Mouse (Mus musculus): ENCODE measurements around the gene Plk3. TPM values are rescaled to one million over a fixed set of nuclear protein-coding genes. Genes with fewer than 3 reads are reported as not detected.

The Plk3 gene
- polyA plus RNA-seq, 2 experiments = 5.8 to 7.3 TPM

GRCm38 (mm10) chr4:117138295-117139216 lies 4.8 kb upstream of the Plk3 start:
- 58% methylated on average over 16 of the region's 17 CpGs for WGBS
- Histone ChIP-seq H3K9ac (ENCODE audit: low read depth, low read length, severe bottlenecking) (no peak overlapping the region), H3K4me1 (ENCODE audit: control insufficient read depth, insufficient read depth, low read length) (0 out of 2 replicates have a peak, but pooled peaks cover 4% of the 10 kb centered on the region), H3K9me3 (ENCODE audit: control insufficient read depth, low read length) (no peaks in the 10 kb centered on the region), H3K27me3 (ENCODE audit: control insufficient read depth, insufficient read depth, low read length) (no peaks in the 10 kb centered on the region), H3K4me3 (replicated peaks; ENCODE audit: low read length) (no peak overlapping the region), H3K4me2 (replicated peaks; ENCODE audit: low read depth, low read length, severe bottlenecking) (no peak overlapping the region), H3K36me3 (ENCODE audit: control insufficient read depth, insufficient read depth, low read length) (no peaks in the 10 kb centered on the region), H3K27ac (replicated peaks; ENCODE audit: low read depth, low read length) (no peak overlapping the region)
- DNase-seq (ENCODE audit: low spot score) (no peak), ATAC-seq (ENCODE audit: low FRiP score, low read depth) (no peak)
- TF ChIP-seq POLR2A (IDR thresholded peaks at IDR 0.05; ENCODE audit: borderline replicate concordance, extremely low read depth, insufficient read depth, insufficient read length) = no peak

DNA sequence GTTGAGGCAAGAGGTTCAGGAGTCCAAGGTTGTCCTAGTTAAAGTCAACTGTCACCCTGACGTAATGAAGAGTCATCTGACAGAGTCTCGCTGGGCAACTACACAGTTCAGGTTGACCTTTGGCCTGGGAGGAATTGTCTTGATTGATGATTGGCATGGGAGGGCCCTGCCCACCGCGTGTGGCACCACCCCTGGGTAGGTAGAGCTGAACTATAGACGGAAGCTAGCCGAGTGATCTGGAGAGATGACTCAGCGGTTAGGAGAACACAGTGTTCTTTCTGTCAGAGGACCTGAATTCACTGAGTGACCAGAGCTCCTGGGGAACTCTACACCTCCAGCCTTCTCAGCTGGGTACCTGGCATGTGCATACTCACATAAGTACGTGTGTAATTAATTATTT lies 2.3 kb upstream of the Plk3 start:
- peaks cover 8% of the 10 kb centered on the region; the same call in 1 of the 2 replicates for H3K4me1 ChIP-seq (ENCODE audit: control insufficient read depth, insufficient read depth, low read length)
- no peak for TF ChIP-seq POLR2A (IDR thresholded peaks at IDR 0.05; ENCODE audit: borderline replicate concordance, extremely low read depth, insufficient read depth, insufficient read length)
- H3K27ac ChIP-seq (replicated peaks; ENCODE audit: low read depth, low read length) = no peak overlapping the region
- 0 out of 2 replicates have a peak, but pooled peaks cover 3% of the 10 kb centered on the region for H3K36me3 ChIP-seq (ENCODE audit: control insufficient read depth, insufficient read depth, low read length)
- WGBS = 29% methylated on average over 8 of the region's 8 CpGs
- ATAC-seq (ENCODE audit: low FRiP score, low read depth) (no peak), DNase-seq (ENCODE audit: low spot score) (no peak)
- H3K4me2 ChIP-seq (replicated peaks; ENCODE audit: low read depth, low read length, severe bottlenecking) = no peak overlapping the region
- no peak overlapping the region for H3K9ac ChIP-seq (ENCODE audit: low read depth, low read length, severe bottlenecking)
- no peak overlapping the region for H3K4me3 ChIP-seq (replicated peaks; ENCODE audit: low read length)
- H3K27me3 ChIP-seq (ENCODE audit: control insufficient read depth, insufficient read depth, low read length) = peaks cover 20% of the 10 kb centered on the region; the same call in 1 of the 2 replicates
- no peaks in the 10 kb centered on the region for H3K9me3 ChIP-seq (ENCODE audit: control insufficient read depth, low read length)

DNA sequence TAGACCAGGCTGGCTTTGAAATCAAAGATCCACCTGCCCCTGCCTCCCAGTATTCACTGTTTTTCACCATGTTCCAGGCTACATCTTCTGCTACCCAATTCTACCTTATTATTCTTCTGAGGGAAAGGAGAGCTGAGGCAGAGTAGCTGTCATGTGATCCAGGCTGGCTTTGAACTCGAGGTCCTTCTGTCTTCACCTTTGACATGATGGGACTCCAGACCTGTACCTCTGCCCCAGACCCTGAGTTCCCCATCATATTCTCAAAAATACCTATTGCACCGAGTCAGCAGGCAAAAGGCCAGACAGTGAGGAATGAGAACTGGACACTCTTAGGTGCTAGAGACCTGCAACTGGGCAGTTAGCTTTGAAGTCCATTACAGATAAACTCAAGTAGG lies 835 bp upstream of the Plk3 start:
- TF ChIP-seq POLR2A (IDR thresholded peaks at IDR 0.05; ENCODE audit: borderline replicate concordance, extremely low read depth, insufficient read depth, insufficient read length) = no peak
- no peak overlapping the region for H3K9ac ChIP-seq (ENCODE audit: low read depth, low read length, severe bottlenecking)
- DNase-seq (ENCODE audit: low spot score) = no peak
- peaks cover 20% of the 10 kb centered on the region; the same call in 1 of the 2 replicates for H3K27me3 ChIP-seq (ENCODE audit: control insufficient read depth, insufficient read depth, low read length)
- peaks cover 4% of the 10 kb centered on the region; the same call in 1 of the 2 replicates for H3K36me3 ChIP-seq (ENCODE audit: control insufficient read depth, insufficient read depth, low read length)
- H3K4me2 ChIP-seq (replicated peaks; ENCODE audit: low read depth, low read length, severe bottlenecking) = no peak overlapping the region
- H3K4me3 ChIP-seq (replicated peaks; ENCODE audit: low read length) = no peak overlapping the region
- H3K27ac ChIP-seq (replicated peaks; ENCODE audit: low read depth, low read length) = no peak overlapping the region
- 36% methylated on average over 2 of the region's 2 CpGs for WGBS
- ATAC-seq (ENCODE audit: low FRiP score, low read depth) = no peak
- H3K9me3 ChIP-seq (ENCODE audit: control insufficient read depth, low read length) = no peaks in the 10 kb centered on the region
- H3K4me1 ChIP-seq (ENCODE audit: control insufficient read depth, insufficient read depth, low read length) = peaks cover 8% of the 10 kb centered on the region; the same call in 1 of the 2 replicates

- Histone ChIP-seq H3K4me3 (replicated peaks; ENCODE audit: low read length) (peak overlapping the region; percentile 80), H3K4me1 (ENCODE audit: control insufficient read depth, insufficient read depth, low read length) (peaks cover 8% of the 10 kb centered on the region; the same call in 1 of the 2 replicates), H3K27me3 (ENCODE audit: control insufficient read depth, insufficient read depth, low read length) (peaks cover 20% of the 10 kb centered on the region; the same call in 1 of the 2 replicates), H3K9ac (ENCODE audit: low read depth, low read length, severe bottlenecking) (peak overlapping the region; percentile 75), H3K36me3 (ENCODE audit: control insufficient read depth, insufficient read depth, low read length) (peaks cover 4% of the 10 kb centered on the region; the same call in 1 of the 2 replicates), H3K4me2 (replicated peaks; ENCODE audit: low read depth, low read length, severe bottlenecking) (peak overlapping the region; percentile 98), H3K27ac (replicated peaks; ENCODE audit: low read depth, low read length) (no peak overlapping the region), H3K9me3 (ENCODE audit: control insufficient read depth, low read length) (no peaks in the 10 kb centered on the region)
- DNase-seq (ENCODE audit: low spot score) = no peak
- ATAC-seq (ENCODE audit: low FRiP score, low read depth) = peak; percentile 13; the same call in 1 of the 2 replicates
- 1% methylated on average over 40 of the region's 42 CpGs for WGBS
- TF ChIP-seq POLR2A (IDR thresholded peaks at IDR 0.05; ENCODE audit: borderline replicate concordance, extremely low read depth, insufficient read depth, insufficient read length) = no peak
Measured at GRCm38 (mm10) chr4:117133366-117133796, 382 bp downstream of the Plk3 start.

DNA sequence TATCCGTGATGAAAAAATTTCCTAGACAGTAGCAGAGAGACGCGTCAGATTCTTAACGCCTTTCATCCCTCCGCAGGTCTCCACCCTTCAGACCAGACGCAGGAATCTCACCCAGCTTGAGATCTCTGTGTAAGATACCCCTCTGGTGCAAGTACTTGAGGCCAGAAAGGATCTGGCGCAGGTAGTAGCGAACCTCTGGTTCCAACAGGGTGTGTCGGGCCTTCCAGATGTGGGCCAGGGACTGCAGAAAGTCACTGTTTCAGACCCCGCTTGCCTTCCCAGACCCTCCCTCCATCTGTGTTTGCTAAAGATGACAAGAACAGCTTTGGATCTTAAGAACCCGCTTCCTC lies 994 bp downstream of the Plk3 start:
- Histone ChIP-seq H3K36me3 (ENCODE audit: control insufficient read depth, insufficient read depth, low read length) (peaks cover 10% of the 10 kb centered on the region; the same call in 1 of the 2 replicates), H3K9ac (ENCODE audit: low read depth, low read length, severe bottlenecking) (peak overlapping the region; percentile 75; the same call in 1 of the 2 replicates), H3K4me1 (ENCODE audit: control insufficient read depth, insufficient read depth, low read length) (peaks cover 8% of the 10 kb centered on the region; the same call in 1 of the 2 replicates), H3K4me3 (replicated peaks; ENCODE audit: low read length) (peak overlapping the region; percentile 80), H3K27me3 (ENCODE audit: control insufficient read depth, insufficient read depth, low read length) (peaks cover 20% of the 10 kb centered on the region; the same call in 1 of the 2 replicates), H3K27ac (replicated peaks; ENCODE audit: low read depth, low read length) (no peak overlapping the region), H3K9me3 (ENCODE audit: control insufficient read depth, low read length) (no peaks in the 10 kb centered on the region), H3K4me2 (replicated peaks; ENCODE audit: low read depth, low read length, severe bottlenecking) (peak overlapping the region; percentile 98)
- WGBS = 12% methylated on average over 11 of the region's 11 CpGs
- ATAC-seq (ENCODE audit: low FRiP score, low read depth) (no peak), DNase-seq (ENCODE audit: low spot score) (no peak)
- TF ChIP-seq POLR2A (IDR thresholded peaks at IDR 0.05; ENCODE audit: borderline replicate concordance, extremely low read depth, insufficient read depth, insufficient read length) = no peak

Measured in limb, embryonic 14.5 days (tissue).